32 mouse cellular contexts compared by ENCODE assay signal in the genomic region with DNA sequence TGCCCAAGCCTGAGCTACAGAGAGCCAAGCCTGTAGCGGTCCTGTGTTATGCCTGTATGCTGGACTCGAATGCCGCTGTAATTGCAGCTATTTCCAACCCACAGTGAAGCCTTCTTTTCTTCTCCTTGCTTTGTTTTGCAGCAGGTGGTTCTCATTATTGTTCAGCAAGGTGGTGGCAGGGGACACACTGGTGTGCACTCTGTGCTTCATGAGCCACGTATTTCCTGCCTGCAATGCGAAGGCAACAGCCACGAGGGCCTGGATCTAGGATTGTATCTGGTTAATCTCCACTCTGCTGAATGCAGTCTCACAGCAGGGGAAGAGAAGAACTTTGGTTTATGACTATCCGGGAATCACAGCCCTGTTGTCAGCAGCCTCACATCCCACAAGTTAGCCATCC.
DNase-seq lines count a peak whose midpoint lies in the region; ATAC-seq and TF ChIP-seq lines count a peak whose summit lies in the region.
"Had no signal": no experiment of that assay in that cellular context is flagged by ENCODE, and none has a peak within 500 bp of the region (broad histone marks: within the 10 kb centered on the region; RNA-seq: fewer than 3 reads in every experiment).

No protein-coding gene starts in this region.

- H3K4me2 ChIP-seq in embryonic facial prominence, embryonic 12.5 days (replicated peaks) = no peak overlapping the region
- H3K4me2 ChIP-seq in limb, embryonic 11.5 days (ENCODE audit: low read depth, severe bottlenecking) = no peak overlapping the region
- H3K4me2 ChIP-seq: embryonic facial prominence, embryonic 13.5 days; heart, embryonic 13.5 days; limb, embryonic 15.5 days; liver, embryonic 13.5 days; midbrain, embryonic 12.5 days had no signal

- TF ChIP-seq CTCF in brain, embryonic 14.5 days (IDR thresholded peaks at IDR 0.05; ENCODE audit: borderline replicate concordance, extremely low read depth, insufficient read depth, insufficient read length) = no peak

- H3K27me3 ChIP-seq in embryonic facial prominence, embryonic 12.5 days = no peaks in the 10 kb centered on the region
- H3K27me3 ChIP-seq in limb, embryonic 11.5 days (ENCODE audit: control insufficient read depth, insufficient read depth, low read length) = no peaks in the 10 kb centered on the region
- H3K27me3 ChIP-seq: CH12.LX; embryonic facial prominence, embryonic 13.5 days; heart, embryonic 13.5 days; limb, embryonic 15.5 days; liver, embryonic 13.5 days; megakaryocyte, embryonic 14.5 days; midbrain, embryonic 12.5 days had no signal

- H3K9ac ChIP-seq in embryonic facial prominence, embryonic 12.5 days = no peak overlapping the region
- no peak overlapping the region for H3K9ac ChIP-seq in limb, embryonic 11.5 days (ENCODE audit: low read length)
- H3K9ac ChIP-seq: embryonic facial prominence, embryonic 13.5 days; heart, embryonic 13.5 days; limb, embryonic 15.5 days; liver, embryonic 13.5 days; midbrain, embryonic 12.5 days had no signal

- no peaks in the 10 kb centered on the region for H3K9me3 ChIP-seq in embryonic facial prominence, embryonic 12.5 days
- no peaks in the 10 kb centered on the region for H3K9me3 ChIP-seq in limb, embryonic 11.5 days (ENCODE audit: control insufficient read depth, low read length)
- H3K9me3 ChIP-seq: embryonic facial prominence, embryonic 13.5 days; heart, embryonic 13.5 days; hindbrain, embryonic 10.5 days; limb, embryonic 15.5 days; liver, embryonic 13.5 days; midbrain, embryonic 12.5 days had no signal

- 0 out of 2 replicates have a peak, but pooled peaks have one; percentile 41 for ATAC-seq in embryonic facial prominence, embryonic 12.5 days (ENCODE audit: insufficient number of reproducible peaks, insufficient read depth, low FRiP score, low TSS enrichment)
- peak; percentile 78 for ATAC-seq in limb, embryonic 11.5 days (ENCODE audit: insufficient number of reproducible peaks, low FRiP score, low TSS enrichment, low read depth)
- ATAC-seq: forebrain, embryonic 16.5 days; hindbrain, postnatal 0 days; lung, postnatal 0 days had no signal

- no peaks in the 10 kb centered on the region for H3K4me1 ChIP-seq in embryonic facial prominence, embryonic 12.5 days
- 0 out of 2 replicates have a peak, but pooled peaks cover 6% of the 10 kb centered on the region for H3K4me1 ChIP-seq in limb, embryonic 11.5 days (ENCODE audit: control insufficient read depth, insufficient read depth, low read length)
- H3K4me1 ChIP-seq: limb, embryonic 15.5 days; liver, embryonic 13.5 days; megakaryocyte, embryonic 14.5 days had no signal

- no peaks in the 10 kb centered on the region for H3K36me3 ChIP-seq in embryonic facial prominence, embryonic 12.5 days
- H3K36me3 ChIP-seq in limb, embryonic 11.5 days (ENCODE audit: control insufficient read depth, insufficient read depth, low read length) = no peaks in the 10 kb centered on the region
- H3K36me3 ChIP-seq: embryonic facial prominence, embryonic 13.5 days; heart, embryonic 13.5 days; hindbrain, embryonic 10.5 days; limb, embryonic 15.5 days; liver, embryonic 13.5 days; midbrain, embryonic 12.5 days had no signal

- 20% methylated on average over 7 of the region's 7 CpGs for WGBS in embryonic facial prominence, embryonic 12.5 days
- 16% methylated on average over 7 of the region's 7 CpGs for WGBS in limb, embryonic 11.5 days

- H3K27ac ChIP-seq in embryonic facial prominence, embryonic 12.5 days = no peak overlapping the region
- H3K27ac ChIP-seq in limb, embryonic 11.5 days (replicated peaks; ENCODE audit: low read depth, low read length) = no peak overlapping the region
- H3K27ac ChIP-seq: embryonic facial prominence, embryonic 13.5 days; heart, adult 2 months; heart, embryonic 13.5 days; hindbrain, embryonic 10.5 days; hindbrain, postnatal 0 days; limb, embryonic 15.5 days; liver, embryonic 13.5 days; midbrain, embryonic 12.5 days had no signal

- no peak overlapping the region for H3K4me3 ChIP-seq in embryonic facial prominence, embryonic 12.5 days
- no peak overlapping the region for H3K4me3 ChIP-seq in limb, embryonic 11.5 days (ENCODE audit: low read depth, low read length)
- H3K4me3 ChIP-seq: embryonic facial prominence, embryonic 13.5 days; erythroblast, embryonic 14.5 days; heart, adult 2 months; heart, embryonic 13.5 days; hindbrain, embryonic 10.5 days; limb, embryonic 15.5 days; liver, embryonic 13.5 days; megakaryocyte, embryonic 14.5 days; midbrain, embryonic 12.5 days had no signal

- peak; percentile 27 for DNase-seq in embryo, embryonic 10 days (ENCODE audit: low spot score)
- no peak for DNase-seq in embryo, embryonic 9.5 days (ENCODE audit: extremely low spot score)
- peak; percentile 45 for DNase-seq in brain, embryonic 14.5 days (ENCODE audit: low read depth)
- DNase-seq in limb, embryonic 11.5 days (ENCODE audit: low spot score) = peak; percentile 58
- DNase-seq in left cerebral cortex, adult 8-10 months (ENCODE audit: low spot score in 2 of 2) = no peak
- DNase-seq in yolk sac, embryonic 10.5 days (ENCODE audit: low spot score) = no peak
- DNase-seq in spleen, postnatal 14 days (ENCODE audit: low spot score in 2 of 2) = no peak
- DNase-seq: adrenal gland, adult 8-10 months; cerebellum, adult 11 months; cerebellum, adult 9-10 months; cerebellum, postnatal 36 days; heart, adult 2 months; heart, postnatal 10 days; kidney, adult 11 months; kidney, postnatal 14 days; liver, embryonic 13.5 days; lung, adult 18-20 months; lung, postnatal 4 days; right cerebral cortex, postnatal 4 days; thymus, postnatal 4 days had no signal

- no peak for TF ChIP-seq POLR2A in brain, embryonic 14.5 days (IDR thresholded peaks at IDR 0.05; ENCODE audit: borderline replicate concordance, extremely low read depth, insufficient read depth, insufficient read length, poor library complexity, severe bottlenecking)

Comparison
In these comparisons a context has a peak if more than half of its experiments do, and no peak if none do; other contexts are left out.
1. DNase-seq: peak in embryo, embryonic 10 days (single experiment), brain, embryonic 14.5 days (single experiment) and limb, embryonic 11.5 days (single experiment); none in embryo, embryonic 9.5 days (single experiment), left cerebral cortex, adult 8-10 months (0 of 2), yolk sac, embryonic 10.5 days (single experiment) and spleen, postnatal 14 days (0 of 2).